Mouse (Mus musculus): ENCODE data around the gene Col15a1.
A peak's percentile ranks its signal among the peaks of the same experiment; 100 is the strongest.

DNA sequence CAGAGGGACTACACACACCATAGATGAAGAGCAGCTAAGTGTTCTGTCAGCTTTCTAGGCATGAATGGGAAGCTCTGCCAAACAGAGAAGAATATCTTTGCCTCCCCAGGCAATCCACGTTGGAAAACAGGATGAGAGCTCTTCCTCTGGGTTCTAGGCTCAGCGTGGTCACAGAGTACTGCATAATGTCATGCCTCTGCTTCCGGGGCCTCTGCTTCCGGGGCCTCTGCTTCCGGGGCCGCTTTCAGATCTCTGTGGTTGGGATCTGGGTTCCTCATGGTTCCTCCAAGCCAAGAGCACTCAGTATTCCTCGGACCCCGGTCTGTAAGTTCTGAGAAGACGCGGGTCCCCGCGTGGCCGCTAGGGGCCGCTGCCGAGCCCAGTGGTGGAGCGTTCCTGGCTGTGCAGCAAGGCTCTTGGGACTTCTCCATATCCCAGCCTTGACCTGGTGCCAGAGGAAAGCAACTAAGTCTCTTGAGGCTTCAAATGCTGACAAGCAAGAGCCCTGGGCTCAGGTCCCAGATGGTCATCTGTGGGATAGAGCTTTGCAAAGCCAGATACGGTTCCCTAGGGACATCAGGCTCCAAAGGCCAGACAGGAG, 26.8 kb downstream of the Col15a1 start:
- TF ChIP-seq CTCF (IDR thresholded peaks at IDR 0.05; ENCODE audit: extremely low read depth, insufficient read length, insufficient replicate concordance, low read depth, low read length) (peak; percentile 89), POLR2A (IDR thresholded peaks at IDR 0.05; ENCODE audit: low read depth, low read length) (peak; percentile 39; the same call in 1 of the 2 replicates)
